Mouse (Mus musculus) T-helper 1 cell (primary cell): ENCODE measurements around the gene Ppp1r3c.

Experiments used
- in situ Hi-C: fragments of 300-600 bp; cut with MboI, MseI; formaldehyde crosslinking; loops from one replicate; pipeline ENCODE4 v1.15.1; 2025; ENCODE audit warnings: high pct_unique_total_duplicates

The Ppp1r3c gene

GRCm38 (mm10) chr19:36721139-36721538 lies 15.3 kb downstream of the Ppp1r3c start:
- in situ Hi-C loops, result no loop called here

- in situ Hi-C loops, result no loop called here
Observed at GRCm38 (mm10) chr19:36716221-36716620, 20.2 kb downstream of the Ppp1r3c start.

- in situ Hi-C loops, result no loop called here
Observed at GRCm38 (mm10) chr19:36715591-36715990, 20.9 kb downstream of the Ppp1r3c start.

DNA sequence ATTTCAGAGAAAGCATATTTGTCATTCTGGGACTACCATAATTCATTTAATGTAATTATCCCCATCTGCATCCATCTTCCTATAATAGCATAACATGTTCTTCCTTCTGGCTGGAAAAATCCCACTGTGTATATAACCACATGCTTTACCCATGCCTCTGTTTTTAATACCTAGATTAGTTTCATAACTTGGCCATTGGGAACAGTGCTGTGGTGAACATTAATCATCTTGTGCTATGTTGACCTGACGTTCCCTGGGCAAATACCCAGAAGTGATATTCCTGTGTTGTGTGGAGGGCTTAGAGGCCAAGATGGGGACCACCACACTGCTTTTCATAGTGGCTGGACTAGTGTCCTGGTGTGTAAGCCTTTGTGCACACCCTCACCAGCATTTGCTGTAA lies 22.0 kb downstream of the Ppp1r3c start:
- in situ Hi-C loops, result no loop called here

GRCm38 (mm10) chr19:36713092-36713491 lies 23.4 kb downstream of the Ppp1r3c start:
- in situ Hi-C loops, result no loop called here

DNA sequence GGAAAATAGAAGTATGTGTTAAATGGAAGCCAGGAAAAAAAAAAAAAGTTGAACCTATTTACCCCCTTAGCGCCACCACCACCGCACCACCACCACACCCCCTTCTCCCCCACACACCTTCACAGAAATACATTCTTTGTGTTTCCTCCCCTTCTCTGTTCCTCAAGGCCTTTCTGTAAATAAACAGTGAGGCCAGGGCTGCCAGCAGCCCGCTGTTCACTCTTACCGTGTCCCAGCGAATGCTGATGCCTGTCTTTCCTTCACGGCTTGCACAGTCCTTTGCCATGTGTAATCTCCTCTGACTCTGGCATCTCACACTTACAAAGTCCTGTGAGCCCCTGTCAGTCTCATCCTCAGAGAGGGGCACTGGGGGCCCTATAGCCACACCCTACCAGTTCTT lies 30.3 kb downstream of the Ppp1r3c start:
- in situ Hi-C loops, result no loop called here

GRCm38 (mm10) chr19:36705286-36706146 lies 30.9 kb downstream of the Ppp1r3c start:
- in situ Hi-C loops, result no loop called here

DNA sequence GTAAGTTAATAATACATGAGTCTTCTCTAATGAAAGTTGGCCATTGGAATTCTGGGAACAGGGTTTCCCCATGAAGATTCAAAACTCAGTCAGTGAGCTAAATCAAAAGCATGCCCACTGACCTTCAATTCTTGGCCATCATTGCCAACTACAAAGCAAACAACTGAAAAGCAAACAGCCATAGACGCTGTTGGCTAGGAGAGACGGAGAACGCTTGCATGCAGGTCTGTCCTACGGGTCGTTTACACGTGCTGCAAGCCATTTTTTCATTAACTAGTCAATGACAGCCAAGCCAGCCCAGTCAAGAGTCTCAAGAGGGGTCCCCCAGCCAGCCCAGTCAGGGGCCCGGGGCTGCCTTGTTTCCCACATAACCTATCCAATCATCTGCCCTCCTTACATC lies 31.7 kb downstream of the Ppp1r3c start:
- in situ Hi-C loops, result no loop called here

DNA sequence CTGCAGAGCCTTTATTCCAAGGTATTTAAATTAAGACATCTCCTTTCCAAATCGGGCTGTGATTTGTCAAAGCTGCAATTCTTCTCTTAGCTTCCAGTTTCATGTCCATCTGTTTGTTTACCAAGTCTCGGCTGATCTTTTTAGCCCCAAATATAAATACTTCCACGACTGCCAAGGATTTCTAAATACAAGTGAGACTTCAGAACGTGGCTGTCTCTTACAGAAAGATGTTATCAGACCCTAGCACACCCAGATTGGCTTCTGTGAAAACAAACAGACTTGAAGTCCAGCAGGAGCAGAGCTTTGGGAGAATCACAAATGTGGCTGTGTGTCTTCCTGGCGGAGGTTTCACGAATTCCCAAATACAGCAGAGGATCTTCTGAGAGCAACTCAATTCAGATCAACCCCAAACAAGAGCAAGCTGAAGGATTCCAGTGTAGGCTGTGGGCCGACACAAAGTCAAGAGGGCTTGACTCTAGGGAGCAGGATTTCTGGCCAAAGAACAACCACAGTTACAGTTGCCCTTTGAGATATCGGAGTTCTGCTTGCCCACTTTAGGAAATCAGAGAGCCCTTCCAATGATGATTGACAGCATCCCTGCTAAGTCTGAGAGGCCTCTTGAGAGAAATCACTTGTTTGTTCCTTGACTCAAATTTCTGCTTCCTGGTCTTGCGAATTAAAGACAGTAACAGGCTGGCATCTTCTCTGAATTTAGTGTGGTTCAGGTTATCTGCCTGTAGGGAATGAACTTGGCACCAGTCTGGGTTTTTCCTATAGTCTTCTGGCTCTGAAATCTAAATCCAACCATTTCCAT lies 34.4 kb downstream of the Ppp1r3c start:
- in situ Hi-C loops, result no loop called here

GRCm38 (mm10) chr19:36701366-36701765 lies 35.1 kb downstream of the Ppp1r3c start:
- in situ Hi-C loops, result no loop called here

GRCm38 (mm10) chr19:36700937-36701336 lies 35.5 kb downstream of the Ppp1r3c start:
- in situ Hi-C loops, result no loop called here

DNA sequence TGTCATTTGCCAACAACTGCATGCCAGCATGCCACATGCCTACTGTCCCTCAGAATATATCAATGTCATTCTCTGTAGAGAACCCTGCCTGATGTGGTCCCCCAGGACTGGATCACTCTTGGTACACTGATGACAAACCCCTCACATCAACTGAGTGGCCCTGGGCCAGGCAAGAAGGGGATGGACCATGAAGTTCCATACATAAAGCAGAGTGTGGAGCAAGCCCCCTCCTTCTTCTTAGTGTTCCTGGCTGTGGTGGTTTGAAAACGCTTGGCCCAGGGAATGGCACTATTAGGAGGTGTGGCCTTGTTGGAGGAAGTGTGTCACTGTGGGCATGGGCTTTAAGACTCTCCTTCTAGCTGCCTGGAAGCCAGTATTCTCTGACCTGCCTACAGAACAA lies 37.3 kb downstream of the Ppp1r3c start:
- in situ Hi-C loops, result no loop called here

- in situ Hi-C loops, result no loop called here
Observed at GRCm38 (mm10) chr19:36698200-36698599, 38.3 kb downstream of the Ppp1r3c start.

- in situ Hi-C loops, result no loop called here
Observed at GRCm38 (mm10) chr19:36696601-36697122, 39.8 kb downstream of the Ppp1r3c start.

- in situ Hi-C loops, result no loop called here
Observed at GRCm38 (mm10) chr19:36693530-36693929, 42.9 kb downstream of the Ppp1r3c start.

GRCm38 (mm10) chr19:36691941-36692340 lies 44.5 kb downstream of the Ppp1r3c start:
- in situ Hi-C loops, result no loop called here

GRCm38 (mm10) chr19:36691245-36691644 lies 45.2 kb downstream of the Ppp1r3c start:
- in situ Hi-C loops, result no loop called here

GRCm38 (mm10) chr19:36689205-36689604 lies 47.2 kb downstream of the Ppp1r3c start:
- in situ Hi-C loops, result no loop called here

DNA sequence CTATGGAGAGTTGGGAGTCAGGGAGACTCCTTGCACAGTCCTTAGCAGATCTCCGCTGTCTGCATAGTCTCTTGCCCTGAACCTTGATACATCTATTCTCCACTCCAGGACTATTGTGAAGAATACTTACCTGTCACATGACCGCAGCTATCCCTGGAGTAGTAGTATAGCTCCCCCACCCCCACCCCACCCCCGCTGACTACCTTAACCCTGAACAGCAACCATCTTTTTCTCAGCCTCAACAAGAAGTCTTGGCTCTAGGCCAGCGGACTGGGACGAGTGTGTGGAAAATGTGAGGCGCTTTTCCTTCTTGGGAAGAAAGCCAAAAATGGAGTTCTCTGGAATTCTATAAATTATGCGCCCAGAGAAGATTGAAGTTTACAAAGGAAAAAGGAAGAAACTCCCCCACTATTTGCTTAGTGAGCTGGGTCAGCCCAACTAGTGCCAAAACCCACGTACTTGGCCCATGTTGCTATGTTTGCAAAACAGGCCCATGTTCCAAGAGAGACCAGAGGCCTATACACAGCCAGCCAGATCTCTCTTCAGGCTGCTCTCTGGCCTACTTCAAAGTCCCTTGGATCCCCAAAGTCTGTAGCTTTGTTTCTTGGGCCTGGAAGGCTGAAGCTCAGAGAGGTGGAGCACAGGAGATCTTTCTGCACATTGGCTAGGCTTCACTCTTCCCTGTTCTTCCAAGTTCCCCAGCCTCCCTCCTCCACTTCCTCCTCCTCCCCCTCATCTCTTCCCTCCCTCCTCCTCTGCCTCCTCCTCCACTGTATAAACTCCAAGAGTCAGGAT lies 48.4 kb downstream of the Ppp1r3c start:
- in situ Hi-C loops, result no loop called here

- in situ Hi-C loops, result no loop called here
Observed at GRCm38 (mm10) chr19:36687044-36687443, 49.4 kb downstream of the Ppp1r3c start.

- in situ Hi-C loops, result no loop called here
Observed at GRCm38 (mm10) chr19:36686016-36686415, 50.4 kb downstream of the Ppp1r3c start.

GRCm38 (mm10) chr19:36682560-36682959 lies 53.9 kb downstream of the Ppp1r3c start:
- in situ Hi-C loops, result no loop called here
